Mouse (Mus musculus) MEL-GATA-1-ER (cell line): ENCODE measurements around the gene Olfr1385.
"Not testable (repeated sequence)": the region's sequence is repeated elsewhere in the genome, so short reads cannot be mapped to it uniquely, and the experiment has no call there.

Source experiments
- DNase-seq: peaks from one replicate; pipeline ENCODE4 v3.0.0-alpha.2; 2012; ENCODE audit warnings: low read depth; ENCODE audit errors: extremely low read depth

The Olfr1385 gene

GRCm38 (mm10) chr11:49488770-49489169, at the start of gene Olfr1385:
Olfr1385 (plus strand) TSS chr11:49489070.
- DNase-seq, result not testable (repeated sequence)

GRCm38 (mm10) chr11:49455043-49455442, 33.8 kb upstream of the Olfr1385 start, which contains the start of gene Olfr1387:
Olfr1387 (plus strand) TSS chr11:49455343.
- no peak for DNase-seq

GRCm38 (mm10) chr11:49464746-49465145, 24.1 kb upstream of the Olfr1385 start, which contains the start of gene Olfr1386:
Olfr1386 (plus strand) TSS chr11:49465046.
- not testable (repeated sequence) for DNase-seq

GRCm38 (mm10) chr11:49485973-49486372, 2.9 kb upstream of the Olfr1385 start:
- DNase-seq, result no peak

GRCm38 (mm10) chr11:49518086-49518485, 29.2 kb downstream of the Olfr1385 start:
- DNase-seq, result no peak

GRCm38 (mm10) chr11:49519348-49519747, 30.5 kb downstream of the Olfr1385 start, which contains the start of gene Olfr1383:
Olfr1383 (plus strand) TSS chr11:49519648.
- no peak for DNase-seq

- no peak for DNase-seq
These were observed 39.1 kb downstream of the Olfr1385 start, which contains the start of gene Olfr1382 for GRCm38 (mm10) chr11:49527947-49528346. Olfr1382 (plus strand) TSS chr11:49528247.

GRCm38 (mm10) chr11:49532761-49533160, 43.9 kb downstream of the Olfr1385 start:
- DNase-seq, result no peak

- not testable (repeated sequence) for DNase-seq
These were observed 47.8 kb downstream of the Olfr1385 start for GRCm38 (mm10) chr11:49536631-49537030.

- not testable (repeated sequence) for DNase-seq
These were observed 54.3 kb downstream of the Olfr1385 start, which contains the start of gene Olfr1381 for GRCm38 (mm10) chr11:49543149-49543548. Olfr1381 (plus strand) TSS chr11:49543449.
